Mouse (Mus musculus) heart, adult 2 months (tissue): Measurements from ENCODE around the gene Sept1.

Experiments
- CTCF ChIP-seq: fragments of 200-600 bp; IDR thresholded peaks from 2 replicates; pipeline ENCODE4 v1.8.1; 2022; ENCODE audit warnings: antibody characterized with exemption, mild to moderate bottlenecking, moderate library complexity
- POLR2A ChIP-seq: fragments of 200-500 bp; IDR thresholded peaks from 2 replicates; pipeline ENCODE4 v1.6.1; 2011; ENCODE audit warnings: mild to moderate bottlenecking, low read depth, low read length, control low read depth; ENCODE audit not compliant: insufficient read depth

- TF ChIP-seq POLR2A (no peak), CTCF (no peak)
Measured at GRCm38 (mm10) chr7:127282190-127282589, 49.3 kb upstream of the Sept1 start.
